Mouse (Mus musculus): ENCODE measurements around the gene Caprin1. TPM values are rescaled to one million over a fixed set of nuclear protein-coding genes. Genes with fewer than 3 reads are reported as not detected.

Gene Caprin1
- polyA plus RNA-seq, 1 experiment from 2014 or later: 477 TPM

DNA sequence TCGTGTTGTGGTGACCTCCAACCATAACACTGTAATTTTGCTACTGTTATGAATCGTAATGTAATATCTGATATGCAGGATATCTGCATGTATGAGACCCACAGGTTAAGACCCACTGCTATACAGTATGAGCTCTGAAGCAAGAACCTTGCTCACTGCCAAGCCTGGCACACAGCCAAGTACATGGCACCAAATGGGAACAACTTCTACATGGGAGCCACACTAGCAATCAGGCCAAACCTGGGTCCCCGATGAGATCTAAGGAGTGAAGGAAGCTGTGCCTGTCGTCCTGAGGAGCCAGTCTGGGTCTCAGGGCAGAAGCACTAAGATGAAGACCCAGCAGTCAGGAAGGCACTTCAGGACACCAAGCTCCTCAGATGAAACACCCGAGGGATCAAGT, 52.0 kb downstream of the Caprin1 start:
- Histone ChIP-seq H3K4me3 (no peak overlapping the region), H3K4me1 (replicated peaks) (no peaks in the 10 kb centered on the region), H3K27ac (no peak overlapping the region), H3K27me3 (ENCODE audit: insufficient read depth, poor library complexity, severe bottlenecking) (no peaks in the 10 kb centered on the region), H3K36me3 (peaks cover 98% of the 10 kb centered on the region), H3K9me3 (no peaks in the 10 kb centered on the region)
- WGBS: 89% methylated on average over 5 of the region's 5 CpGs
- no peak for DNase-seq (ENCODE audit: low spot score)

DNA sequence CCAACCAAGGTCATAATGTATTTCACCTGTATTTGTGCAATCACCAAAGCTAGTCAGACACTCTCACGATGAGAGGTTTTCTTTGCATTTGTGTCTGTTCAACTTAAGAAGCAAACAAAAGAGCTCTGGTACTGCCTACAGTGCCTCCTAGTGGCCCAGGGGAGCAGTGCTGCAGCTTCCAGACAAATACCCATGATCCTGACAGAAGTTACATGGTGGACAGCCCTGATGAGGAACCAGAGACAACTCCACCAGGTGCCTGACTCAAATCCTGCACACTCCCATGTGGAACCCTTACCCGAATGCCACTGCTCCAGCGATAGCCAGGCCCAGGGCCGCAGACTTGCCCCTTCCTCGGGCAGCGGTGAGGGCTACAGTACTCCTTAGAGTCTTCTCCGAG, 53.5 kb downstream of the Caprin1 start:
- Histone ChIP-seq H3K36me3 (peaks cover 97% of the 10 kb centered on the region), H3K4me1 (replicated peaks) (no peaks in the 10 kb centered on the region), H3K27me3 (ENCODE audit: insufficient read depth, poor library complexity, severe bottlenecking) (no peaks in the 10 kb centered on the region), H3K4me3 (no peak overlapping the region), H3K27ac (no peak overlapping the region), H3K9me3 (no peaks in the 10 kb centered on the region)
- WGBS: 85% methylated on average over 7 of the region's 7 CpGs
- DNase-seq (ENCODE audit: low spot score): peak; percentile 75

DNA sequence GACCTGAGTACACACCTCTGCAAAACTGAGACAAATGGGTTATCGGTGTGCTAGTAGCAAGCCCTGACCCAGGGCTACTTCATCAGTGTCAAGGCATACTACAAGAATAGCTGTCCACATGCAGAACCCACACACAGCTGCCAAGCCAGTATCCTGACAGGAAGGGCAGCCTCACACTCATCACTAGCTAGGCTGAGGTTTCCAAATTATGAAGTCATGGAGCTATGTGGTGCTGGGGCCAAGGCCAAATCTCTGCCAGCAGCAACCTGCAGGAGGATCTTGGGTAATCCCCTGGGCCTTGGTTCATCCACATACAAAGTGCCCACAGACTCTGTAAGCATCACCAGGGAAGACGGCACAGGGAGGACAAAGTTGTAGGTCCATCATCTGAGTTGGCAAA, 53.9 kb downstream of the Caprin1 start:
- H3K9me3 ChIP-seq: no peaks in the 10 kb centered on the region
- no peaks in the 10 kb centered on the region for H3K4me1 ChIP-seq (replicated peaks)
- no peak overlapping the region for H3K4me3 ChIP-seq
- H3K27ac ChIP-seq: 0 out of 2 replicates have a peak overlapping the region, but pooled peaks have one; percentile 9
- no peaks in the 10 kb centered on the region for H3K27me3 ChIP-seq (ENCODE audit: insufficient read depth, poor library complexity, severe bottlenecking)
- WGBS: 94% methylated on average over 2 of the region's 2 CpGs
- no peak for DNase-seq (ENCODE audit: low spot score)
- peaks cover 97% of the 10 kb centered on the region for H3K36me3 ChIP-seq

DNA sequence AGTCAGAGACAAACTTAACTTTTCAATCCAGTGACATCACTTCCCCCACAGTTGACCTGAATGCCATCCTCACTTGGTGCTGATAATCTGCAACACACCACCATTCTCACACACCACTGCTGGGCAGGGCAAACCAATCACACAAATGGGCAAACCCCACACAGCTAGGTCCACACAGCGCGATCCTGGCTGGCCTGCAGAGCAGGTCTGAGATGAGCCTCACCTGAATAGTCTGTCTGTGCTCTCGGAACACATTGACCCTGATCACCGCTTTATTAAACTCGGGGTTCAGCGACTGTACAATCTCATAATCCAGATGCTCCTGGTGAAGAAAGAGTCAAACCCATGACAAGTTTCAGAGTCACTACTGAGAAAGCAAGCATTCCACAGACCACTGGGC, 54.6 kb downstream of the Caprin1 start:
- H3K9me3 ChIP-seq: no peaks in the 10 kb centered on the region
- H3K27me3 ChIP-seq (ENCODE audit: insufficient read depth, poor library complexity, severe bottlenecking): no peaks in the 10 kb centered on the region
- DNase-seq (ENCODE audit: low spot score): no peak
- H3K4me3 ChIP-seq: no peak overlapping the region
- H3K36me3 ChIP-seq: peaks cover 91% of the 10 kb centered on the region
- H3K27ac ChIP-seq: no peak overlapping the region
- no peaks in the 10 kb centered on the region for H3K4me1 ChIP-seq (replicated peaks)
- WGBS: 95% methylated on average over 6 of the region's 6 CpGs

DNA sequence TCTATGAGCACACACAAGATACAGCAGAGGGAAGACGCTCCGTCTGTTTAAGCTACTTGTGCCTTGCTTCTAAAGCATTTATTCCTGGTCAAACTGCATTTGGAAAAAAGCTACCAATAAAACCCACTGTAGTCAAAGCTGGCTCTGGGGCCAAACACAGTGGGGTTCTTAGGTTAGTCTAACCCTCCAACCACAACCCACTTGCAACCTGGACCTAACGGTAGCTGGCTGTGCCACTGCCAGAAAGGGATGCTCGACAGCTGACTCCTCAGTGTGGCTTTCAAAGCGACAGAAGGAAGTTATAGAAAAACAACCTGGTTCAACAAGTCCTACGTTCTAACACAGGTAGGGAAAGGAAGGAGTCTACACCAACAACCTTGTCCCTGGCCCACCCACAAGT, 66.0 kb downstream of the Caprin1 start:
- no peak overlapping the region for H3K27ac ChIP-seq
- H3K9me3 ChIP-seq: no peaks in the 10 kb centered on the region
- no peak overlapping the region for H3K4me3 ChIP-seq
- 92% methylated on average over 6 of the region's 6 CpGs for WGBS
- no peak for DNase-seq (ENCODE audit: low spot score)
- no peaks in the 10 kb centered on the region for H3K27me3 ChIP-seq (ENCODE audit: insufficient read depth, poor library complexity, severe bottlenecking)
- peaks cover 98% of the 10 kb centered on the region for H3K36me3 ChIP-seq
- no peaks in the 10 kb centered on the region for H3K4me1 ChIP-seq (replicated peaks)

DNA sequence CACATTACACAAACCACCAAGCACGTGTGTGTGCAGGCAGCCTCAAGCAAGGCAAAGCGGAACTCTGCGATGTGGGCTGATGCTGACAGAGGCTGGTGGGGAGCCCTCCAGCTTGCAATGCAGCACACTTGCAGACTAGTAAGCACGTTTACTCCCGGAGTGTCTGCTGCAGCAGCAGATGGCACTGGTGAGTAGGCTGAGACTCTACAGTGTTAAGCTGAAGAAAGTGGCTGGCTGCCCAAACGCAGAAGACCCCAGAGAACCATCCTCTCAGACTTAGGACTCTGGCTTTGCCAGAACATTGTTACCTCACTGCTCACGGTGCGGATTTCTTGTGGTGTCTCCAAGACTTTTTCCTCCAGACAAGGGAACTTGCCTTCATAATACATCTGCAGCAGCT, 66.5 kb downstream of the Caprin1 start:
- no peak for DNase-seq (ENCODE audit: low spot score)
- WGBS: 90% methylated on average over 8 of the region's 8 CpGs
- Histone ChIP-seq H3K36me3 (peaks cover 98% of the 10 kb centered on the region), H3K4me3 (no peak overlapping the region), H3K27ac (no peak overlapping the region), H3K4me1 (replicated peaks) (no peaks in the 10 kb centered on the region), H3K27me3 (ENCODE audit: insufficient read depth, poor library complexity, severe bottlenecking) (no peaks in the 10 kb centered on the region), H3K9me3 (no peaks in the 10 kb centered on the region)

DNA sequence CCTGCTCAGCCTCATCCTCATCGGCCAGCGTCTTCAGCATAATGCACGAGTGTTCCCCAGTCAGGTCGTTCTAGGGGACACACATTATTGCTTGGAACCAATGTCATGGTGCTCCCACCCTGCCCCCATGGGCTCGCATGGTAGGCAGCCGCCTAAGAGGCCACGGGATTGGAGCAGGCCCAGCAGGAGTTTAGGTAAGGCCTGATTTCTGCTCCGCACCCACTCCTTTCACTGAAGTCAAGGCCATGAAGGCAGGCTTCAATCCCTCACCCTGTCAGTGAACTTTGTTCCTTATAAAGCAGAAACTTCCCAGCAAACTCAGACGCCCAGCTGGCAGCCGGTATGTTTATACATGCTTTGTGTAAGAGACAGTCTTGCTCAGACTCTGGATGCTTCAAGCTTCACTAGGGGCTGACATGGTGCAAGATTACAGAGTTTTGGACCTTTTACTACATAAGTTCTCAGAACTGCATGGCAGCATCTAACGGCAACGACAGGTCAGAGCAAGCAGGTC, 69.4 kb downstream of the Caprin1 start:
- Histone ChIP-seq H3K36me3 (peaks cover 98% of the 10 kb centered on the region), H3K9me3 (no peaks in the 10 kb centered on the region), H3K27ac (no peak overlapping the region), H3K4me1 (replicated peaks) (no peaks in the 10 kb centered on the region), H3K4me3 (no peak overlapping the region), H3K27me3 (ENCODE audit: insufficient read depth, poor library complexity, severe bottlenecking) (no peaks in the 10 kb centered on the region)
- 89% methylated on average over 12 of the region's 12 CpGs for WGBS
- no peak for DNase-seq (ENCODE audit: low spot score)

DNA sequence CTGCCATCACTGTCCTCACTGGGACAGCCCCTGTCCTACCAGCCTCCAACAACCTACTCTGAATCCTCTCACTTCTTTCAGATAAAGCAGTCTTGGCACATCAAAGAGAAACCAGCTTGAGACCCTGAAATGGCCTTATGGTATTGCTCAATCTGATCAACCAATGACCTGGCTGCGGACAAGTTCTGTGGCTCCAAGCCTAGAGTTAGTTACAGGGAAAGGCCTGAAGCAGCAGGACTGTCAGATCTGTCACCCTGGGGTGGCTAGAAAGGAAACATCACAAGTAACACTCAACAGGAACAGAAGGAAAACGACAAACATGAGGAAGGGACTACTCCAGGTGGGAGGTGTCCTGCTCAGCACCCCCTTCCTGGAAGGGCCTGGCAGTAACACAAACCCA, 72.9 kb downstream of the Caprin1 start:
- WGBS: 84% methylated on average over 2 of the region's 2 CpGs
- DNase-seq (ENCODE audit: low spot score): no peak
- H3K9me3 ChIP-seq: no peaks in the 10 kb centered on the region
- H3K4me1 ChIP-seq (replicated peaks): no peaks in the 10 kb centered on the region
- no peaks in the 10 kb centered on the region for H3K27me3 ChIP-seq (ENCODE audit: insufficient read depth, poor library complexity, severe bottlenecking)
- peaks cover 95% of the 10 kb centered on the region for H3K36me3 ChIP-seq
- H3K27ac ChIP-seq: no peak overlapping the region
- no peak overlapping the region for H3K4me3 ChIP-seq

DNA sequence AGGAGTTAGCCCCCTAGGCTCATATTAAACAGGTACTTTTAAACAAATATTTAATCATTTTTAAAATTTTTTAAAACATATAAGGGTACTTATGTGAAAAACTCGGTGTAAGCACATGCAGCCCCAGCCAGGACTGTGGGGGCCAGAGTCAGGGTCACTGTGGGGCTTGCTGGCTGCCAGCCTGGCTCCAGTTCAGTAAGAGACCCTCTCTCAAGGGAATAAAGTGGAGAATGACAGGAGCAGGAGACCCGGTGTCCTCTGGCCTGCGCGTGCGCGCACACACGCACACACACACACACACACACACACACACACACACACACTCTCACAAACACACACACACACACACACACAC, 78.2 kb downstream of the Caprin1 start:
- DNase-seq (ENCODE audit: low spot score): no peak
- Histone ChIP-seq H3K9me3 (no peaks in the 10 kb centered on the region), H3K27ac (no peak overlapping the region), H3K4me1 (replicated peaks) (no peaks in the 10 kb centered on the region), H3K4me3 (no peak overlapping the region), H3K36me3 (peaks cover 91% of the 10 kb centered on the region), H3K27me3 (ENCODE audit: insufficient read depth, poor library complexity, severe bottlenecking) (no peaks in the 10 kb centered on the region)
- 92% methylated on average over 7 of the region's 7 CpGs for WGBS

DNA sequence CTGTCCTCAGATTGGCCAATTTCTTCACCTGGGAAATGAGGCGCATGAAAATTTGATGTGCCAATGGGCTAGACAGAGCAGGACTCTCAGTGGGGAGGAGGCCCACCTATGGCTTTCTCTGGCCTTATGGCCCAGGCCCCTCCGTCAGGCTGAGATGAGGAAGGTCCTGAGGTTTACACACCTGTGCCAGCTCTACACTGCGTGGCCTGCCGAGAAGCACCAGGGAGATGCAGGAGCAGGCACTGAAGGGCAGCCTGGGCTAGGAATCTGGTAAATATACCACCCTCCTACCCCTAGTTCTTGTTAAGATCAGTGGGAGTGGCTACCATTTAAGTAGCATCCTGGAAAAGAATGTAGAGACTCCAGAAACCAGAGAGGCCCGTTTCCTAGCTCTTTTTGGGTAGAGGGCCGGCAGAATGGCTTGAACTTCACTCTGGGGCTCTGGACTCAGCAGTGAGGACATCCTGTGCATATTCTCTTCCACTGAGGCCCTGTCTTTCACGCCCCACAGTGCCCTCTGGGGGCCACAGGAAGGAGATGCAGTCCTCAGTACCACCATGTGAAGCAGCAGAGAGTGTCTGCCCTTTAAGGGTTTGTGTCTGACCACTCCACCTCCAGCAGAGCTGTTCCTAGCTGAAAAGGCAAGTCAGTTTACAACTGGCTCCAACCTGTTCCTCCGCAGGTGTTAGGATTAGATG, 78.7 kb downstream of the Caprin1 start:
- no peak overlapping the region for H3K27ac ChIP-seq
- H3K4me3 ChIP-seq: no peak overlapping the region
- H3K27me3 ChIP-seq (ENCODE audit: insufficient read depth, poor library complexity, severe bottlenecking): no peaks in the 10 kb centered on the region
- peaks cover 89% of the 10 kb centered on the region for H3K36me3 ChIP-seq
- DNase-seq (ENCODE audit: low spot score): peak; percentile 79
- H3K4me1 ChIP-seq (replicated peaks): no peaks in the 10 kb centered on the region
- no peaks in the 10 kb centered on the region for H3K9me3 ChIP-seq
- 67% methylated on average over 8 of the region's 8 CpGs for WGBS

DNA sequence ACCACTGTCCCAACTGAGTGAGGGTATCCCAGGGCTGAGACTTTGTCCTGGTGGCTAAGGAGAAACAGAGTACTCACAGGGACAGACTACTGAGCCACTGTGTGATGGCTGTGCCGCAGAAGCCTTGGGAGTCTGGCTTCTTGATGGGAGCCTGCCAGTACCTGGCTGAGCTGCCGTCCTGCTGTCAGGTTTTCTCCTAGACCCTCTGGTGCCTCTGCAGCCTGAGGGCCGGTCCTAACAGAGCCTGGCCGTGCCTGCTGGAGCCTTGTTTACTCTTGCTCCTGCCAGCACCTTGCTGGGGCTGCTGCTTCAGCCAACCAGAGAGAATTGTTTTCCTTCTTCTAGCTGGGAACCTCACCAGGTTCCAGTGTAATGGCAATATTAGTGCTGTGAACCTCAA, 83.0 kb downstream of the Caprin1 start:
- H3K36me3 ChIP-seq: peaks cover 89% of the 10 kb centered on the region
- no peak for DNase-seq (ENCODE audit: low spot score)
- peak overlapping the region; percentile 45; the same call in 1 of the 2 replicates for H3K27ac ChIP-seq
- H3K4me1 ChIP-seq (replicated peaks): no peaks in the 10 kb centered on the region
- H3K4me3 ChIP-seq: no peak overlapping the region
- H3K9me3 ChIP-seq: no peaks in the 10 kb centered on the region
- WGBS: 58% methylated on average over 4 of the region's 4 CpGs
- H3K27me3 ChIP-seq (ENCODE audit: insufficient read depth, poor library complexity, severe bottlenecking): no peaks in the 10 kb centered on the region

DNA sequence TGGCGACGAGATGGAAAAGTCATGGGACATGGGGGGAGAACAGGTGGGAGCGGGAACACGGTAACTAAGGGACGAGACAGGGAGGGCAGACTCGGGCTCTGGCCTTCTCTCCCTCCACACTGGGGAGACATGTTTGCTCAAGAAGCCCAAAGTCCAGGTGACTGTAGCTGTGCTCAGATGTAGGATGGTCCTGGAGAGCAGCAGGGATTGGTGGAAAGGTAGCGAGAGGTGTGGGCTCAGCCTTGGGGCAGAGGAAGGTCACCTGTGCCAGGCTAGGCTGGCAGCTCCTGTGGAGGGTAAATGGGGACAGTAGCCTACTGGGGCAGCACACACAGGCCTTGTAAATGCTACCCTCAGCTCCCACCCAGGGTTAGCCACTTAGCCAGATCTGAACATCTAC, 83.6 kb downstream of the Caprin1 start:
- H3K27ac ChIP-seq: no peak overlapping the region
- H3K4me1 ChIP-seq (replicated peaks): no peaks in the 10 kb centered on the region
- 87% methylated on average over 7 of the region's 7 CpGs for WGBS
- no peak for DNase-seq (ENCODE audit: low spot score)
- H3K27me3 ChIP-seq (ENCODE audit: insufficient read depth, poor library complexity, severe bottlenecking): no peaks in the 10 kb centered on the region
- no peaks in the 10 kb centered on the region for H3K9me3 ChIP-seq
- H3K4me3 ChIP-seq: no peak overlapping the region
- H3K36me3 ChIP-seq: peaks cover 92% of the 10 kb centered on the region
